Mouse (Mus musculus) thymus, postnatal 0 days (tissue): ENCODE data around the gene Rab9. TPM values are rescaled to one million over a fixed set of nuclear protein-coding genes. Genes with fewer than 3 reads are reported as not detected.

ENCODE experiments used
- DNase-seq: peaks from one replicate; pipeline ENCODE4 v3.0.0-alpha.2; 2015; ENCODE audit warnings: low spot score
- polyA plus RNA-seq: library from polyadenylated mRNA; unstranded; fragments of >200 nt; fragmentation: Nextera tagmentation; extraction: Ambion mirVana; gene quantifications from 2 replicates; pipeline ENCODE4 v1.2.1, GENCODE M21; 2015

Rab9 gene
- polyA plus RNA-seq, 1 experiment from 2014 or later: 45.4 TPM

DNA sequence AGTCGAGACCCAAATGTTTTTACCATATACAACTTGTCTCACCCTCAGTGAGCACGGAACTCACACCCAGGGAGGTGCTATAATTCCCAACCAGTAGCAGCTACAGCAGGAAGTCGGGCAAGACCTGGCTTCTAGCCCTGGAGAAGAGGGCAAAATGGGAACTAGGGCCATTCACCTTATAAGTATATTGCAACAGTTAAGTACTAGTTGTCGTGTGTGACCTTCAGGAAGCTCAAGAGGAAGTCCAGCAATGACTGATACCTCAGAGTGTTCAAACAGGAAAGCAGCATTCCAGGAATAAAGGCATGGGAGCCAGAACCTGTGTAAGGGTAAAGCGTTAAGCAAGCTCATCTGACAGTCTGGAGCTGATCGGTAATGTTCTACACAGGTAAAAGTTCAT, 26.1 kb downstream of the Rab9 start:
- no peak for DNase-seq

DNA sequence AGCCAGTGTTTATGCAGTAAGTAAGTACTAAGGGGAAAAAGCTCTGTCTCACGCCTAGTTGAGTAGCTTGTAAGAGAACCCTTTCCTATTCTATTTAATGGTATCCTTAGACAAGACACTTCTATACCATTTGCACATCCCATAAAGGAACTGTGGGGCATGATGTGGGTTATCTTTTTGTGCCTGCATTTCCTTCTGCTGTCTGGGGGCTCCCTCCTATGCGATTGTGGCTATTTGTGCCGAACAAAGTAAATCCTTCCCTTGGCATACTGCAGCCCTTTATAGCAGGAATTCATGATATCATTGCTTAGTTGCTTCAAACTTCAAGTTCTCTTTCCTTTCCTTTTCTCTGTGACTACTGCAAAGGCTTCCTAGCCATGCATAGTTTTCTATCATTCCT, 35.1 kb downstream of the Rab9 start:
- no peak for DNase-seq

DNA sequence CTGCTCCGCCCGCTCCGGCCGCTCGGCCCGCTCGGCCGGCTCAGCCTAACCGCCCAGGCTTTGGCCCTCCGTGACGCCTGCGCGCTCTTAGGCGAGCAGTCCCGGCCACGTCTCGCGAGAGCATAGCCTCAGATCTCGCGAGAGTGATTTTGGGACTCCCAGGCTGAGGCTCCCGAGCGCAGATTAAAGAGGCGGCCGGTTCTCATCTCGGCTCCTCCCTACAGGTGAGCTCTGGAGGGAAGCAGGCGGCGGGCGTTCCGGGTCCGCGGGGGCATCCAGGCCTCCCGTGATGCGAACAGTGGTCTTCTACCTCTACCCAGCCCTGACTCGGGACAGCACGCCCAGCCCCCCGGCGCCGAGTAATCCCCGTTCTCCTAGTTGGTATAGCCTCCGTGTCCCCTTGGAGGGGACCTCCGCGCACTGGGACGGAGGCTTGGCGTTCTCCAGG, 39.0 kb downstream of the Rab9 start, which contains the start of gene Ofd1:
Ofd1 (minus strand) TSS at position 89 of the 448 bp plus-strand sequence.
- peak; percentile 90 for DNase-seq

DNA sequence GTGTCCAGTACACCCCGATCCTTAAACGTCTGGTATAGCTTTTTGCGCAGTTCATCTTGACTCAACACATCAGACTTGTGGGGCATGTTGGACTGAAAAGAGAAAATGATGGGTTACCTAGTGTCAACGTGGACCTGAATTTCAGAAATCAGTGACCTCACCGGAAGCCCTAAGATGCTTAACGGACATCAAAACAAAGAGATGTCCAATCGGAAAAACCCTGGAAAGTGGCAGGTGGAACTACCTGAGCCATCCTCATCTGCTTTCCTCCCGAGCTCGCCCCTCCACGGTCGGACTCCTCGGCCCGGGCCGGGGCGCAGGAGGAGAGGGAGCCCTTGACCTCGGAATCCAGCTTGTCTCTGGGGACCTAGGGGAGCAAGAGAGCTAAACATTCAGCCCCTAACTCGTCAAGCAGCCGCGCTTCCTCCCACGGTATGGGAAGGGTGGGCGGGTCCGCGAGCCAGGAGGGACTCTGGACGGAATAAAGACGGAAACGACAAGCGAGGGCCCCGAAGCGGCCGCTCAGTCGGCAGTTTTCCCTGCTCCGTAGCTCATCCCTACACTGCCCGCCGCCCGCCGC, 39.5 kb downstream of the Rab9 start, which contains the start of gene Trappc2:
Trappc2 (plus strand) TSS at position 539 of the 580 bp plus-strand sequence.
- peak; percentile 5 for DNase-seq

DNA sequence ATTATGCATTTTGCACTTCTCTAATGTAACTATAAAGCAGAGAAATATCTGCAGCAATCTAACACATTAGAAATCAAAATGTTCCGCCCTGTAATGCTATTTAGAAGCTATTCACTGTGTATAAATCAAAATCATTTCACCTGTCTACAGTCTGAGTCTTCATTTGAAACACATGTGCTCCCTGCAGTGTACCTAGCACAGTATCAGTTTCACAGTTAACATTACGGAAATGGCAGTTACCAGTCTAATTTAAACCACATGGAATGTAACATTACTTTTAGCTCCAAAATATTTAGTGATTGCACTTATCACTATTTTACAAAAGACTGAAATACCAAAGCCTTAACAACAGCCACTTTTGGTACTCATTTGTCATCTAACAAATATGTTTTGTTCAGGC, 44.9 kb downstream of the Rab9 start:
- no peak for DNase-seq

DNA sequence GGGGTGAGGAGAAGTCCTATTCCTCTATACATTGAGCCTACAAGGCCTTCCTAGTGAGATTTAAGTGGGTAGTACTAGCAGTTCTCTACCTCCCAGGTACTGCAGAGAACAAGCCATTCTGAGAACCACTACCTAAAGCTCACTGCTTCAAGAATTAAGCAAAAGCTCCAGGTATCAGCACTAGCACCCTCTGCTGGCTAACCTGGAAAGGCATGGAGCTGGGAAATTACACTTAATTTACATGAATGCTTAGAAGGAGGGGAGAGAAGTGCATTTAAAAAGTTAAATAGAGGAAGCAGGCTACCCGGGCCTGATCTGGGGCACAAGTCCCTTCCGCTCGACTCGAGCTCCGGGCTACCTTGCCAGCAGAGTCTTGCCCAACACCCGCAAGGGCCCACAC, 63.5 kb downstream of the Rab9 start:
- DNase-seq: peak; percentile 26

DNA sequence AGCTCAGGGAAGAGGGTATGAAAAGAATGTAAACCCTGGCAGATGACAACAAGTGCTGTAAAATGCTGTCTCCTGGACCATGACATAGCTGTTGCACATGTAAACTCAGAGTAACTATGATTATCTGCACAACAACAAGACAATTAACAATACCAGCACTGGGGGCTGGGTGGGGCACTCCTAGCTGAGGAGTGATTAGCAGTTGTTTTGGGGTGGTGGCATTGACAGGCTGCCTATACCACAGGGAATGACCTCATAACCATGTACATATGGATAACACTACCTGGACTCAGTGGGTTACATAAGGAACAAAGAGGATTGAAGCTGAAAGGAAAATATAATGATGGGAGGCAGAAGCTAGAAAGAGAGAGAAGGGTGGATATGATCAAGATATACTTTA, 71.8 kb downstream of the Rab9 start:
- DNase-seq: no peak

Other genes starting within 250 kb of the Rab9 start
- gene Gpm6b, start 241.0 kb downstream of the Rab9 start, polyA plus RNA-seq: 4.6 TPM in 2 replicates
- 29.8 and 31.5 TPM in 2 replicates for gene Trappc2, start 39.3 kb downstream of the Rab9 start, polyA plus RNA-seq
- 6.3 and 8.4 TPM in 2 replicates for gene Ofd1, start 39.2 kb downstream of the Rab9 start, polyA plus RNA-seq
- gene Tceanc, start 38.7 kb upstream of the Rab9 start, polyA plus RNA-seq: 10.1 and 10.4 TPM in 2 replicates
- 0.12 and 0.21 TPM in 2 replicates for gene Egfl6, start 105.9 kb upstream of the Rab9 start, polyA plus RNA-seq